Mouse (Mus musculus) heart, adult 2 months (tissue): ENCODE results near the gene Gm49711.

Experiments used
- CTCF ChIP-seq: fragments of 200-600 bp; IDR thresholded peaks from 2 replicates; pipeline ENCODE4 v1.8.1; 2022; ENCODE audit warnings: antibody characterized with exemption, mild to moderate bottlenecking, moderate library complexity
- EP300 ChIP-seq: fragments of 200-500 bp; IDR thresholded peaks from 2 replicates; pipeline ENCODE4 v1.6.1; 2011; ENCODE audit warnings: low read depth, low read length, control low read depth; ENCODE audit not compliant: insufficient read depth
- POLR2A ChIP-seq: fragments of 200-500 bp; IDR thresholded peaks from 2 replicates; pipeline ENCODE4 v1.6.1; 2011; ENCODE audit warnings: mild to moderate bottlenecking, low read depth, low read length, control low read depth; ENCODE audit not compliant: insufficient read depth

DNA sequence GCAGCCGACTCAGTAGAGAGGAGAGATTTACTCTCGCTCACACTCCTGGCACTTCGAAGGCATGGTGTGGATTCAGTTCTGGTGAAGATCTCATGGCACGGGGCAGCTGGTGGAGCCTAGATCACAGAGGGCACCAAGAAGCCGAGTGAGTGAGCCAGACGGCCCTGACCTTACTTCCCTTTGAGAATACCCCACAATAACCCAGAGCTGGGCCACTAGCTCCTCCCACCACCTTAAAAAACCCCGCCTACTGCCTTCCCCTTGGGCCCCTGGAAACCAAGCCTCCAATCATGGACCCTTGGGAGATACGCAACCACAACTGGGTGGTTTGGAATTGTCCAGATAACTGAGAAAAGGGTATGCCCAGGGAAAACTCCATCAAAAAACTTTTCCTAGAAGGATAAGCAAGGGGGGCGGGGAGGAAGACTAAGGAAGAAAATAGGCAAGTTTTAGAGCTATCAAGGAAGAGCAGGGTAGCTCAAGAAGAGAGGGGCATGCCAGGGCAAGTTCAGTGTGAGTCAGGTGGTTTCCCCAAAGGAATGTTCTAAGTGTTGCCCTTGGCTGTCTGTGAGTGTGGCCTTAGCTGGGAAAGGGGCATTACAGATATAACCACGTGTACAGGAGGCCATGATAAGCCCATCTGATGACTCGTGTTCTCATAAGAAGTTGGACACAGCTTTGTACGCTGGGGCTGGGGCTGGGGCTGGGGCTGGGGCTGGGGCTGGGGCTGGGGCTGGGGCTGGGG, 36.3 kb upstream of the Gm49711 start:
- TF ChIP-seq CTCF: no peak
- no peak for TF ChIP-seq EP300
- no peak for TF ChIP-seq POLR2A
